Mouse (Mus musculus): ENCODE results near the gene Oas2. TPM values are rescaled to one million over a fixed set of nuclear protein-coding genes. Genes with fewer than 3 reads are reported as not detected.
"Not testable (repeated sequence)": the region's sequence is repeated elsewhere in the genome, so short reads cannot be mapped to it uniquely, and the experiment has no call there.

Gene Oas2
- 13.0 and 13.2 TPM in 2 replicates for total RNA-seq (2015)
- total RNA-seq (2017), result 3.9 and 7.5 TPM in 2 replicates

- peak; percentile 89 for ATAC-seq (ENCODE audit: poor library complexity, severe bottlenecking)
Measured at GRCm38 (mm10) chr5:120749688-120750087, at the start of gene Oas2. Gene Oas2 (minus strand): TSS chr5:120749853.

GRCm38 (mm10) chr5:120798943-120799342 is 49.3 kb upstream of the Oas2 start:
- not testable (repeated sequence) for ATAC-seq (ENCODE audit: poor library complexity, severe bottlenecking)

GRCm38 (mm10) chr5:120798147-120798546 is 48.5 kb upstream of the Oas2 start:
- ATAC-seq (ENCODE audit: poor library complexity, severe bottlenecking), result not testable (repeated sequence)

GRCm38 (mm10) chr5:120795480-120796034 is 45.9 kb upstream of the Oas2 start, which contains the start of gene Oas1e:
Gene Oas1e (minus strand): TSS chr5:120795530.
- ATAC-seq (ENCODE audit: poor library complexity, severe bottlenecking), result not testable (repeated sequence)

GRCm38 (mm10) chr5:120793043-120793442 is 43.4 kb upstream of the Oas2 start:
- ATAC-seq (ENCODE audit: poor library complexity, severe bottlenecking), result peak; percentile 86

- ATAC-seq (ENCODE audit: poor library complexity, severe bottlenecking), result peak; percentile 88
Measured at GRCm38 (mm10) chr5:120787042-120787441, 37.4 kb upstream of the Oas2 start.

GRCm38 (mm10) chr5:120782446-120782845 is 32.8 kb upstream of the Oas2 start:
- no peak for ATAC-seq (ENCODE audit: poor library complexity, severe bottlenecking)

GRCm38 (mm10) chr5:120781646-120782045 is 32.0 kb upstream of the Oas2 start:
- ATAC-seq (ENCODE audit: poor library complexity, severe bottlenecking), result no peak

- no peak for ATAC-seq (ENCODE audit: poor library complexity, severe bottlenecking)
Measured at GRCm38 (mm10) chr5:120779922-120780321, 30.3 kb upstream of the Oas2 start.

GRCm38 (mm10) chr5:120778941-120779340 is 29.3 kb upstream of the Oas2 start:
- ATAC-seq (ENCODE audit: poor library complexity, severe bottlenecking), result no peak

- peak; percentile 74 for ATAC-seq (ENCODE audit: poor library complexity, severe bottlenecking)
Measured at GRCm38 (mm10) chr5:120777478-120777877, 27.8 kb upstream of the Oas2 start, which contains the start of gene Oas3. Gene Oas3 (minus strand): TSS chr5:120777661.

GRCm38 (mm10) chr5:120776801-120777200 is 27.1 kb upstream of the Oas2 start:
- ATAC-seq (ENCODE audit: poor library complexity, severe bottlenecking), result no peak

GRCm38 (mm10) chr5:120775287-120775985 is 25.8 kb upstream of the Oas2 start:
- ATAC-seq (ENCODE audit: poor library complexity, severe bottlenecking), result peak; percentile 67

GRCm38 (mm10) chr5:120769396-120769795 is 19.7 kb upstream of the Oas2 start:
- peak; percentile 40 for ATAC-seq (ENCODE audit: poor library complexity, severe bottlenecking)

GRCm38 (mm10) chr5:120765010-120765409 is 15.4 kb upstream of the Oas2 start:
- ATAC-seq (ENCODE audit: poor library complexity, severe bottlenecking), result no peak

GRCm38 (mm10) chr5:120761901-120762300 is 12.2 kb upstream of the Oas2 start:
- no peak for ATAC-seq (ENCODE audit: poor library complexity, severe bottlenecking)

GRCm38 (mm10) chr5:120754215-120754614 is 4.6 kb upstream of the Oas2 start:
- peak; percentile 66 for ATAC-seq (ENCODE audit: poor library complexity, severe bottlenecking)

GRCm38 (mm10) chr5:120752786-120753185 is 3.1 kb upstream of the Oas2 start:
- ATAC-seq (ENCODE audit: poor library complexity, severe bottlenecking), result no peak

- no peak for ATAC-seq (ENCODE audit: poor library complexity, severe bottlenecking)
Measured at GRCm38 (mm10) chr5:120751206-120751605, 1.6 kb upstream of the Oas2 start.

GRCm38 (mm10) chr5:120746451-120746850 is 3.2 kb downstream of the Oas2 start:
- no peak for ATAC-seq (ENCODE audit: poor library complexity, severe bottlenecking)

GRCm38 (mm10) chr5:120742125-120742524 is 7.5 kb downstream of the Oas2 start:
- 0 out of 2 replicates have a peak, but pooled peaks have one; percentile 33 for ATAC-seq (ENCODE audit: poor library complexity, severe bottlenecking)

- no peak for ATAC-seq (ENCODE audit: poor library complexity, severe bottlenecking)
Measured at GRCm38 (mm10) chr5:120734380-120734990, 15.2 kb downstream of the Oas2 start.
